Mouse (Mus musculus): ENCODE data around the gene Ptprf. TPM values are rescaled to one million over a fixed set of nuclear protein-coding genes. Genes with fewer than 3 reads are reported as not detected.

Ptprf gene
- total and polyA plus RNA-seq, 2 experiments from 2014 or later = 44.4 to 196 TPM

DNA sequence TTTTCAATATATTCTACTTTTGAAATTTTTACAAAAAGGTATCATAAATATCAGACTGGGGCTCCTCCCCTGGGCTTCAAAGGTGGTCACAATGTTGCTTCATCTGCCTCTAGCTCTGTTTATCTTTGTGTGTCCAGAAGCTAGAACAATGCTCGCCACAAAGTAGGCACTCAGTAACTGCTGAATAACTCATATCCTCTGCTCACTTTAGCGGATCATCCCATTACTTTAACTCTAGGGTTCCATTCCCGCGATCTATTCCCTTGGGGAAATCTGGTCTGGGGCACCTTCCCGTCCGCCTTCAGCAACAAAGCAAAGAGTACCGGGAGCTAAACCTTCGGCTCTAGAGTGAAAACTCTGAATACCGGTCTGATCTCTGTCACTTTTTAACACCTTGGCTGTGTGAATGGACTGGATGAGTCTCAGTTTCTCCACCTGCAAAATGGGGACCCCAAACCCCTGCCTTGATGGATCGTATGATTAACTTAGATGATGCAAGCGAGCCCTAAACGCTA is 112.2 kb downstream of the Ptprf start:
- WGBS = under 1% methylated on average over 12 of the region's 12 CpGs
- Histone ChIP-seq H3K4me1 (ENCODE audit: insufficient read depth, low read length) (peaks cover 4% of the 10 kb centered on the region; the same call in 1 of the 2 replicates), H3K9me3 (ENCODE audit: low read length) (no peaks in the 10 kb centered on the region), H3K36me3 (ENCODE audit: insufficient read depth, low read length) (peaks cover 28% of the 10 kb centered on the region), H3K9ac (replicated peaks; ENCODE audit: low read length) (peak overlapping the region; percentile 77), H3K4me2 (ENCODE audit: low read depth, low read length) (peak overlapping the region; percentile 61), H3K4me3 (ENCODE audit: low read length) (peak overlapping the region; percentile 82), H3K27me3 (ENCODE audit: insufficient read depth, low read length) (no peaks in the 10 kb centered on the region), H3K27ac (peak overlapping the region; percentile 95)
- no peak for ATAC-seq
- no peak for TF ChIP-seq CTCF (IDR thresholded peaks at IDR 0.05; ENCODE audit: low read depth)
- no peak for DNase-seq (ENCODE audit: low spot score)

DNA sequence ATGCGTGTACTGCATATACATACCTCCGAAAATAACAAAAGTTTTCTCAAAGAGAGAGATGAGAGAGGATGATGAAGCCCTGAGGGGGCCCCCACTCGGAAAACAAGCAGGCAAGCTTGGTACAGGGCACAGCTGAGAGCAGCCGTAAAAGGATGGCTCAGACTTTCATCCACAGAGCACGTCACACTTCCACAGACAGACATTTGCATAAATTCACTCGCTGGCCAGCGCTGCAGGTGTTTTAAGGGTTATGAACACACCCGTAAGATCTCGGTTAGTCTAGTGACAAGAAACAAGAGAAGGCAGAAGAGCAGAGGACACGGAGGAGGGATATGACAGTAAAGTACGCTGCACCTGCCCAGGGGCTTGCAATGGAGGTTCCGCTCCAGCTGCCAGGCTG is 118.7 kb downstream of the Ptprf start:
- no peak overlapping the region for H3K4me2 ChIP-seq (ENCODE audit: low read depth, low read length)
- 86% methylated on average over 12 of the region's 12 CpGs for WGBS

DNA sequence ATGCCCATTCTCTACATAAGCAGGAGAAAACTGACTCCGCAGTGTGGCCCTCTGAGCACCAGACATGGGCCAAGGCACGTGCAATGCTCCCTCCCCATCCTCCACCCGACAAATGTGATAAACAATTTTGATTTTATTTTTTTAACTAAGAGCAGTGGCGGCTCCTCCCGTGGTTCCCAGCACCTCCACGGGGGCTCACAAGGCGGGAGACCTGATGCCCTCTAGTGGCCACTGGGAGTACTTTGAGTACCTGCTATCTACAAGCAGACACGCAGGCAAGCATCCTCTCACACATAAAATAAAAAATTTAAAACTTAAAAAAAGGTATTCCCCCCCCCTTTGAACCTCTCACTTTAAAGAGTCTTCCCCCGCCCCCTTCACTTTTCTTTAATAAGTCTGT is 120.2 kb downstream of the Ptprf start:
- H3K9ac ChIP-seq (replicated peaks; ENCODE audit: low read length) = no peak overlapping the region
- DNase-seq (ENCODE audit: low spot score) (peak; percentile 33), ATAC-seq (no peak)
- peak; percentile 51 for TF ChIP-seq CTCF (IDR thresholded peaks at IDR 0.05; ENCODE audit: low read depth)
- peaks cover 86% of the 10 kb centered on the region for H3K36me3 ChIP-seq (ENCODE audit: insufficient read depth, low read length)
- H3K9me3 ChIP-seq (ENCODE audit: low read length) = no peaks in the 10 kb centered on the region
- no peak overlapping the region for H3K4me2 ChIP-seq (ENCODE audit: low read depth, low read length)
- no peaks in the 10 kb centered on the region; the same call in 1 of the 2 replicates for H3K4me1 ChIP-seq (ENCODE audit: insufficient read depth, low read length)
- H3K27me3 ChIP-seq (ENCODE audit: insufficient read depth, low read length) = no peaks in the 10 kb centered on the region
- 88% methylated on average over 9 of the region's 9 CpGs for WGBS
- no peak overlapping the region for H3K27ac ChIP-seq
- H3K4me3 ChIP-seq (ENCODE audit: low read length) = no peak overlapping the region

More for the DNA sequence above, 118.7 kb downstream of the Ptprf start:
- no peaks in the 10 kb centered on the region; the same call in 1 of the 2 replicates for H3K4me1 ChIP-seq (ENCODE audit: insufficient read depth, low read length)
- no peak overlapping the region for H3K4me3 ChIP-seq (ENCODE audit: low read length)
- TF ChIP-seq CTCF (IDR thresholded peaks at IDR 0.05; ENCODE audit: low read depth) = no peak
- no peak overlapping the region for H3K9ac ChIP-seq (replicated peaks; ENCODE audit: low read length)
- no peaks in the 10 kb centered on the region for H3K9me3 ChIP-seq (ENCODE audit: low read length)
- ATAC-seq (no peak), DNase-seq (ENCODE audit: low spot score) (no peak)
- H3K27me3 ChIP-seq (ENCODE audit: insufficient read depth, low read length) = no peaks in the 10 kb centered on the region
- no peak overlapping the region for H3K27ac ChIP-seq
- peaks cover 83% of the 10 kb centered on the region for H3K36me3 ChIP-seq (ENCODE audit: insufficient read depth, low read length)

DNA sequence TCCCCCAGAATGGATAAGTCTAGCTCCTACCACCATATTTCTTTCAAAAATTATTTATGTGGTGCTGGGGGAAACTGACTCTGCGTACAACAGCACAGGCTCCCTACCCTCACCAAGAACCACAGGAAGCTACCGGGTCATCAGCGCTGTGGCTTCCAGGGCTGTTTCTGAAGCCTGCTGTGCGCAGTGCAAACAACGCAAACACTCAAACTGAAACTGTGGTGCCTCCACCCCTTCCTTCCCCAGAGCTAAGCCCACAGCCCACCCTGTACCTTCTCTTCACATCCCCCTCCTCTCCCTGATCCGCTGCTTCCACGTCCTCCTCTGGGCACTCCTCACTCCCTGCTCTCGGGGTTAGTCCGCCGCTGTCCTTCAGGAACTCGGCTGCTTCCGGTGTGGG is 129.1 kb downstream of the Ptprf start:
- H3K27ac ChIP-seq = no peak overlapping the region
- ATAC-seq = no peak
- H3K4me1 ChIP-seq (ENCODE audit: insufficient read depth, low read length) = no peaks in the 10 kb centered on the region
- H3K27me3 ChIP-seq (ENCODE audit: insufficient read depth, low read length) = no peaks in the 10 kb centered on the region
- no peak for TF ChIP-seq CTCF (IDR thresholded peaks at IDR 0.05; ENCODE audit: low read depth)
- no peak overlapping the region for H3K4me3 ChIP-seq (ENCODE audit: low read length)
- no peak for DNase-seq (ENCODE audit: low spot score)
- H3K9ac ChIP-seq (replicated peaks; ENCODE audit: low read length) = no peak overlapping the region
- WGBS = 93% methylated on average over 12 of the region's 12 CpGs
- peaks cover 88% of the 10 kb centered on the region for H3K36me3 ChIP-seq (ENCODE audit: insufficient read depth, low read length)
- no peaks in the 10 kb centered on the region for H3K9me3 ChIP-seq (ENCODE audit: low read length)
- H3K4me2 ChIP-seq (ENCODE audit: low read depth, low read length) = no peak overlapping the region

Small RNA genes lying within 50 kb of the gene (microRNA-seq; reads per million reads assigned to microRNA genes)
- gene Mir7226 = 2.6 to 3.6 reads per million in 2 experiments

Other genes starting within 250 kb of the Ptprf start
- 50.2 and 50.9 TPM in 2 replicates for gene St3gal3, start 156.5 kb downstream of the Ptprf start, total RNA-seq (2014; rRNA removed)
- 11.3 and 11.8 TPM in 2 replicates for gene St3gal3, start 156.5 kb downstream of the Ptprf start, polyA plus RNA-seq (2015; fragmentation: Nextera tagmentation; extraction: Ambion mirVana)
- 87.1 and 93.7 TPM in 2 replicates for gene Kdm4a, start 111.4 kb downstream of the Ptprf start, total RNA-seq (2014; rRNA removed)
- 32.5 and 33.6 TPM in 2 replicates for gene Kdm4a, start 111.4 kb downstream of the Ptprf start, polyA plus RNA-seq (2015; fragmentation: Nextera tagmentation; extraction: Ambion mirVana)
- 22.4 and 23.1 TPM in 2 replicates for gene Szt2, start 117.9 kb upstream of the Ptprf start, total RNA-seq (2014; rRNA removed)
- 4.2 and 5.2 TPM in 2 replicates for gene Szt2, start 117.9 kb upstream of the Ptprf start, polyA plus RNA-seq (2015; fragmentation: Nextera tagmentation; extraction: Ambion mirVana)
- gene Med8, start 117.9 kb upstream of the Ptprf start, total RNA-seq (2014; rRNA removed) = 33.5 and 48.8 TPM in 2 replicates
- 100 and 102 TPM in 2 replicates for gene Med8, start 117.9 kb upstream of the Ptprf start, polyA plus RNA-seq (2015; fragmentation: Nextera tagmentation; extraction: Ambion mirVana)
- gene Elovl1, start 136.7 kb upstream of the Ptprf start, total RNA-seq (2014; rRNA removed) = 31.1 and 35.9 TPM in 2 replicates
- gene Elovl1, start 136.7 kb upstream of the Ptprf start, polyA plus RNA-seq (2015; fragmentation: Nextera tagmentation; extraction: Ambion mirVana) = 32.9 and 34.2 TPM in 2 replicates
- 38.2 and 40.7 TPM in 2 replicates for gene Cdc20, start 145.9 kb upstream of the Ptprf start, total RNA-seq (2014; rRNA removed)
- 36.3 and 41.6 TPM in 2 replicates for gene Cdc20, start 145.9 kb upstream of the Ptprf start, polyA plus RNA-seq (2015; fragmentation: Nextera tagmentation; extraction: Ambion mirVana)
- not detected in 2 replicates for gene Mpl, start 166.1 kb upstream of the Ptprf start, total RNA-seq (2014; rRNA removed)
- gene Mpl, start 166.1 kb upstream of the Ptprf start, polyA plus RNA-seq (2015; fragmentation: Nextera tagmentation; extraction: Ambion mirVana) = 0.18 TPM in 1 of 2 replicates, not detected in the other
- gene Tie1, start 198.7 kb upstream of the Ptprf start, total RNA-seq (2014; rRNA removed) = 15.9 and 20.2 TPM in 2 replicates
- 10.5 and 11.6 TPM in 2 replicates for gene Tie1, start 198.7 kb upstream of the Ptprf start, polyA plus RNA-seq (2015; fragmentation: Nextera tagmentation; extraction: Ambion mirVana)
- gene 2610528J11Rik, start 235.6 kb upstream of the Ptprf start, total RNA-seq (2014; rRNA removed) = not detected in 2 replicates
- gene 2610528J11Rik, start 235.6 kb upstream of the Ptprf start, polyA plus RNA-seq (2015; fragmentation: Nextera tagmentation; extraction: Ambion mirVana) = not detected in 2 replicates